Mouse (Mus musculus) embryonic facial prominence, embryonic 14.5 days (tissue): ENCODE data around the gene Snx1. TPM values are rescaled to one million over a fixed set of nuclear protein-coding genes. Genes with fewer than 3 reads are reported as not detected.

Experiments
- ATAC-seq: fragments of 200-750 bp; cut with Nextera tagmentation; 2 replicates; pipeline ENCODE4 v1.8.0; 2017; ENCODE audit warnings: low read depth, moderate number of reproducible peaks, moderate TSS enrichment
- DNase-seq: peaks from one replicate; pipeline ENCODE4 v3.0.0-alpha.2; 2015; ENCODE audit warnings: low spot score
- H3K27ac ChIP-seq: fragments of 300-500 bp; sonication (generic); replicated peaks from 2 replicates; pipeline ENCODE4 v1.5.1; 2014; ENCODE audit warnings: low read depth, mild to moderate bottlenecking, low read length, moderate library complexity
- H3K27me3 ChIP-seq: fragments of 300-500 bp; sonication (generic); replicated peaks from 2 replicates; pipeline ENCODE4 v1.6.1; 2014; ENCODE audit warnings: low read length; ENCODE audit not compliant: control insufficient read depth, insufficient read depth
- H3K36me3 ChIP-seq: fragments of 300-500 bp; sonication (generic); 2 replicates; pipeline ENCODE4 v1.6.1; 2014; ENCODE audit warnings: low read length, mixed read lengths; ENCODE audit not compliant: control insufficient read depth, insufficient read depth
- H3K4me1 ChIP-seq: fragments of 300-500 bp; sonication (generic); 2 replicates; pipeline ENCODE4 v1.6.1; 2014; ENCODE audit warnings: antibody characterized with exemption, low read length; ENCODE audit not compliant: control insufficient read depth, insufficient read depth
- H3K4me2 ChIP-seq: fragments of 300-500 bp; sonication (generic); 2 replicates; pipeline ENCODE4 v1.6.1; 2014; ENCODE audit warnings: low read depth, mild to moderate bottlenecking, low read length, moderate library complexity, mixed read lengths
- H3K4me3 ChIP-seq: fragments of 300-500 bp; sonication (generic); 2 replicates; pipeline ENCODE4 v1.5.1; 2014; ENCODE audit warnings: low read depth, mild to moderate bottlenecking, low read length
- H3K9ac ChIP-seq: fragments of 300-500 bp; sonication (generic); 2 replicates; pipeline ENCODE4 v1.6.1; 2014; ENCODE audit warnings: low read depth, mild to moderate bottlenecking, low read length, moderate library complexity, mixed read lengths
- H3K9me3 ChIP-seq: fragments of 300-500 bp; sonication (generic); 2 replicates; pipeline ENCODE4 v1.6.1; 2016; ENCODE audit warnings: low read length; ENCODE audit not compliant: control insufficient read depth
- WGBS: fragments of 180-500 bp; shearing (Covaris S2); extraction: QIAGEN DNeasy Blood & Tissue Kit; methylation state at CpG from one replicate; pipeline ENCODE4 v1.1.7; 2014; 5-methylcytosine and 5-hydroxymethylcytosine counted together
- polyA plus RNA-seq: library from polyadenylated mRNA; unstranded; fragments of >200 nt; fragmentation: Nextera tagmentation; extraction: Ambion mirVana; gene quantifications from 2 replicates; pipeline ENCODE4 v1.2.1, GENCODE M21; 2014

Snx1 gene
- polyA plus RNA-seq, 1 experiment from 2014 or later, result 139 TPM

DNA sequence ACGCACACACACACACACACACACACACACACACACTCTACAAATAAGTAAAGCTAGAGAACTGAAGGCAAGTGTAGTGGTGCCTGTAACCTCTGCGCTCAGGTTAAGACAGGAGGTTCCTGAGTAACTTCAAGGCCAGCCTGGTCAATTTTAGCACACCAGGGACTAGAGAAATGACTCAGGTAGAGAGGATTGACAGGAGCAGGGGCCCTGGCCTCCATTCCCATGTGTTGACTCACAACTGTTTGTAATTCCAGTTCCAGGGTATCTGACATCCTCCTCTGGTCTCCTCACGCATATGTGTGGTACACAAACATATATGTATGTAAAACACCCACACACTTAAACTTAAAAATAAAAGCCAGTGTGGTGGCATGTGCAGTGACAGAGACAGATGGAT lies 62.9 kb downstream of the Snx1 start:
- ATAC-seq (no peak), DNase-seq (no peak)
- H3K36me3 ChIP-seq, result peaks cover 49% of the 10 kb centered on the region
- no peak overlapping the region for H3K4me3 ChIP-seq
- H3K9me3 ChIP-seq, result no peaks in the 10 kb centered on the region
- no peak overlapping the region for H3K9ac ChIP-seq
- peaks cover 6% of the 10 kb centered on the region; the same call in 1 of the 2 replicates for H3K27me3 ChIP-seq
- H3K27ac ChIP-seq, result no peak overlapping the region
- no peak overlapping the region for H3K4me2 ChIP-seq
- WGBS, result 91% methylated on average over 3 of the region's 3 CpGs
- H3K4me1 ChIP-seq, result peaks cover 12% of the 10 kb centered on the region

DNA sequence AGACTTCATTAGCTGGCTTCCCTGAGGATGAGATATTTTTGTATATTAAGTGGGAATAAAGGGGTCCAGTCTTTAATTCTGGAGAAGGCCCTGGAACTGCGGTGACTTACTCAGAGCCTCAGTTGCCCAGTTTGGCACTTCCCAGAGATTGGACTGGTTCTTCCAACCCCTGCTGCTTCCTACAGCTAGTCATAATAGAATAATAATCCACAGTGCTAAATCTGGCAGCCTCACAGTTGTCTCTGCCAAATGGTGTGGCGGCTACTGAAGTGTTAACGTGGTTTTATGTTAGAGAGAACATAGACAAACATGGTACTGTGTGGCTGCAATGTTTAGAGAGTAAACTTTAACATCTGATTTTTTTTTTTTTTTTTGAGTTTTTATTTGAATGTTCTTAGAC lies 64.7 kb downstream of the Snx1 start:
- peak overlapping the region; percentile 82; the same call in 1 of the 2 replicates for H3K9ac ChIP-seq
- H3K4me3 ChIP-seq, result peak overlapping the region; percentile 70
- H3K36me3 ChIP-seq, result peaks cover 45% of the 10 kb centered on the region
- no peaks in the 10 kb centered on the region for H3K9me3 ChIP-seq
- no peak for DNase-seq
- 80% methylated on average over 3 of the region's 3 CpGs for WGBS
- no peak for ATAC-seq
- no peak overlapping the region; the same call in 1 of the 2 replicates for H3K27ac ChIP-seq
- peak overlapping the region; percentile 77 for H3K4me2 ChIP-seq
- peaks cover 12% of the 10 kb centered on the region for H3K4me1 ChIP-seq
- no peaks in the 10 kb centered on the region for H3K27me3 ChIP-seq

DNA sequence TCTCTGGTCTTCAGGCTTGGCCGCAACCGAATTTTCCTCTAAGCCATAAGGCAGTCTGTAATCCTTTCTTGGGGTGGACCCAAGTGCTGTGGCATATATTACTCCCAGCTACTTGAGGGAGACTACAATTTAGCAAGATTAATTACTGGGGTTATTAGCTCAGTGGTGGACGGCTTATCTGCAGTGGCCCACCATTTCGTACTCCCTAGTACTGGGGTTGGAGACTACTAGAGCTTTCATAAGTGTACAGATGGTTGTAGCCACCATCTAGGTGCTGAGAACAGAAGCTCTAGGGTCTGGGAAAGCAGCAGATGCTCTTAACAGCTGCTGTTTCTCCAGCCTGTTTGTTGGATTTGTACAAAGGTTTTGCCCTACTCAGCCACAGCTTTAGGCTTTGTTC lies 65.4 kb downstream of the Snx1 start:
- H3K27ac ChIP-seq, result peak overlapping the region; percentile 74; the same call in 1 of the 2 replicates
- 31% methylated on average over 4 of the region's 4 CpGs for WGBS
- DNase-seq, result peak; percentile 27

DNA sequence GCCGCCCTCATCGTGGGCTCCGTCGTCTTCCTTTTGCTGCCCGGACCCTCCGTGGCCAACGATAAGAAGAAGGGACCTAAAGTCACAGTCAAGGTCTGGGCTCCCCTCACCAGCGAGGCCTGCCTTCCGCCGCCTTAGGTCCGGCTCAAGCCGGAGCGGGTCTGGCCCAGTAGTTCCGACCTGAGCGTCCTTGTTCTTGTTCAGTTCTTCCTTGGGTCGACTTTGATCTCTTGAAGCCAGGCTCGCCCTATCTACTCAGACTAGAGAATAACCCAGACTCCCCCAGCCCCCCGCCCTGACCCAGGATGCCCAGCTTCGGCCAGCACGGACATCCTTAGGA lies 66.1 kb downstream of the Snx1 start:
- H3K4me1 ChIP-seq, result peaks cover 12% of the 10 kb centered on the region
- H3K27me3 ChIP-seq, result no peaks in the 10 kb centered on the region
- peak overlapping the region; percentile 70 for H3K4me3 ChIP-seq
- H3K4me2 ChIP-seq, result peak overlapping the region; percentile 77
- 2% methylated on average over 12 of the region's 20 CpGs for WGBS
- ATAC-seq (peak; percentile 56), DNase-seq (no peak)
- H3K36me3 ChIP-seq, result peaks cover 31% of the 10 kb centered on the region
- peak overlapping the region; percentile 74 for H3K27ac ChIP-seq
- H3K9me3 ChIP-seq, result no peaks in the 10 kb centered on the region
- peak overlapping the region; percentile 82 for H3K9ac ChIP-seq

More for the DNA sequence above, 65.4 kb downstream of the Snx1 start:
- ATAC-seq, result no peak
- Histone ChIP-seq H3K4me3 (peak overlapping the region; percentile 70), H3K9me3 (no peaks in the 10 kb centered on the region), H3K4me1 (peaks cover 12% of the 10 kb centered on the region), H3K27me3 (no peaks in the 10 kb centered on the region), H3K4me2 (peak overlapping the region; percentile 77), H3K9ac (peak overlapping the region; percentile 82), H3K36me3 (peaks cover 38% of the 10 kb centered on the region)

DNA sequence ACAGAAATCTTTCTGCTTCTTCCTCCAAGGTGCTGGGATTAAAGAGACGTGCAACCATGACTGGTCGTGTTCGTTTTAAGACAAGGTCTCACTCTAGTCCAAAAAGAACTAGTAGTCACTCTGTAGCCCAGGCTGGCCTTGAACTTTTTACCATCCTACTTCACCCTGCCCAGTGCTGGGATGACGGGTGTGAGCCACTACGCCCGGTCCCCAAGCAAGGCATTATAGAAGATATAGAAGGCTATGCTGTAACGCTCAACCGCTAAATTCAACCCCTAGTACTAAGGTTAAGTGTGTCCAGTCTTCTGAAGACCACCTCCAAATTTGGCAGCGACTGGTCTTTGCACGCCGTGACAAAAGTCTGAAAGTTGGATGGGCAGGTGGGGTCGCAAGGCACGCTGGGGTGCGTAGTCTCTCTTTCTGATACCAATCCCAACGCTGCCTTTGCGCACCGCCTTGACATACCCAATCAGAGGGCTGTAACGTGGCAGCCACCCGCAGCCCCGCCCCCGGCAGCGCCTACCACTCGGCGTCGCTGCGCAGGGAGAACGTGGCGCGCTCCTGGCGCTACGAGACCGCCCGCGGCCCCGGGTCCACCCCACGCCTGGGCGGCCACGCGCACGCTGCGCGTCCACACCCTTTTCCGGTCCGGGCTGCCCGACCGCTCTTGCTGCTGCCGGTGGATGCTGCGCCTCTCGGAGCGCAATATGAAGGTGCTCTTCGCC lies 66.6 kb downstream of the Snx1 start, which contains the start of gene Ppib:
Gene Ppib, plus strand, starts transcription at position 640 of the 725 bp plus-strand sequence.
- H3K9me3 ChIP-seq, result no peaks in the 10 kb centered on the region
- peak within 1 kb of the TSS; percentile 70 for H3K4me3 ChIP-seq
- peak within 1 kb of the TSS; percentile 82 for H3K9ac ChIP-seq
- H3K27me3 ChIP-seq, result no peaks in the 10 kb centered on the region
- H3K4me2 ChIP-seq, result peak within 1 kb of the TSS; percentile 77
- WGBS, result 3% methylated on average over 31 of the region's 51 CpGs
- DNase-seq, result peak; percentile 99
- H3K4me1 ChIP-seq, result peaks cover 12% of the 10 kb centered on the region
- H3K36me3 ChIP-seq, result peaks cover 28% of the 10 kb centered on the region
- peak within 1 kb of the TSS; percentile 74 for H3K27ac ChIP-seq
- ATAC-seq, result peak; percentile 99

DNA sequence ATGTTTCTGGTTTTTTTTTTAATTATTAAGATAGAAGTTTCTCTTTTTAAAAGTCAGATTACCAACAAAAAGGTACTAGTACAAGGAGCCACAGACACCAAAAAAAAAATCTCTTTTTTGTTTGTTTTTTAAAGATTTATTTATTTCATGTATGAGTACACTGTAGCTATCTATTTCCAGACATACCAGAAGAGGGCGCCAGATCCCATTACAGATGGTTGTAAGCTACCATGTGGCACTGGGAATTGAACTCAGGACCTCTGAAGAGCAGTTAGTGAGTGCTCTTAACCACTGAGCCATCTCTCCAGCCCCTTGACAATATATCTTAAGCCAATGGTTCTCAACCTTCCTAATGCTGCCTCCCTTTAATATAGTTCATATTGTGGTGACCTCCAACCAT lies 72.8 kb downstream of the Snx1 start:
- Histone ChIP-seq H3K36me3 (no peaks in the 10 kb centered on the region), H3K4me1 (no peaks in the 10 kb centered on the region), H3K4me3 (no peak overlapping the region), H3K4me2 (no peak overlapping the region), H3K27me3 (no peaks in the 10 kb centered on the region), H3K9me3 (no peaks in the 10 kb centered on the region), H3K9ac (no peak overlapping the region), H3K27ac (no peak overlapping the region)
- WGBS, result 45% methylated on average over 1 of the region's 1 CpGs
- no peak for DNase-seq
- ATAC-seq, result no peak

DNA sequence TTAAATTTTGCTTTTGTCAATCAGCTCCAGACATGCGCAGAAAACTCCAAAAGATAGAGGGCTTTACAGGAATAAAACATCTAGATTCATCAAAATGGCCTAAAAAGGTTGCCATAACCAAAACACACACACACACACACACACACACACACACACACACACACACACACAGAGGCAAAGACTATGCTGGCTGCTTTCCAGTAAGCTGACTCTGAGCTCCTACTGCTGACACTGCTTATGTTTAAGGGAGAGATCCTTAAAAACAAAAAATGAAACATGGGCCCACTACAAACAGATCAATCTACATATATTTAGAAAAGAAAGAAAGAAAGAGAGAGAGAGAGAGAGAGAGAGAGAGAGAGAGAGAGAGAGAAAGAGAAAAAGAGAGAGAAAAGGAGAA lies 73.7 kb downstream of the Snx1 start:
- Histone ChIP-seq H3K9ac (no peak overlapping the region), H3K27me3 (no peaks in the 10 kb centered on the region), H3K4me2 (no peak overlapping the region), H3K9me3 (no peaks in the 10 kb centered on the region), H3K4me3 (no peak overlapping the region), H3K27ac (no peak overlapping the region), H3K36me3 (no peaks in the 10 kb centered on the region), H3K4me1 (no peaks in the 10 kb centered on the region)
- ATAC-seq (no peak), DNase-seq (no peak)
- WGBS, result 94% methylated on average over 1 of the region's 1 CpGs

DNA sequence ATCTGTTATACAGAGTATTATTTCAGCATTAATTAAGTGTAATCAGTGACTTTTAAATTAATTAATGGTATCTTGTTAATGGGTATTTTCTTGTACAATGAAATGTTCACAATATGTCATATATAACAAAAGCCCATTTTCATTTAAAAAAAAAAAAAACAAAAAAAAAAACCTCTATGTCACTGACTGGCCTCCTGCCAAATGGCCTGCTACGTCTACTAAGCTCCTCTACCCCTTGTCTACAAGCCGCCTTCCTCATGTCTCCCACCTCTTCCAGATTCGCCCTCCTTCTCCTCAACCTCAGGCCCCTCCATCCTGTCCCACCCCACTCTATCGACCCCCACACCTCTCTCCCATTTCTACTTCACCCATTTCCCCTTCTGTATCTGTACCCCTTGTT lies 74.9 kb downstream of the Snx1 start:
- no peak overlapping the region for H3K9ac ChIP-seq
- WGBS, result 77% methylated on average over 4 of the region's 4 CpGs
- no peak for ATAC-seq

More for the DNA sequence above, 74.9 kb downstream of the Snx1 start:
- Histone ChIP-seq H3K36me3 (no peaks in the 10 kb centered on the region), H3K27ac (no peak overlapping the region), H3K9me3 (no peaks in the 10 kb centered on the region), H3K4me1 (no peaks in the 10 kb centered on the region), H3K4me3 (no peak overlapping the region), H3K4me2 (no peak overlapping the region), H3K27me3 (no peaks in the 10 kb centered on the region)
- no peak for DNase-seq
